Mouse (Mus musculus): Measurements from ENCODE around the gene D17H6S53E. TPM values are rescaled to one million over a fixed set of nuclear protein-coding genes. Genes with fewer than 3 reads are reported as not detected.
A peak's percentile ranks its signal among the peaks of the same experiment; 100 is the strongest.

Gene D17H6S53E
- 10 to 100 TPM; 27.0 to 27.3 TPM for total RNA-seq (2021)

- DNase-seq (ENCODE audit: extremely low spot score in 1 of 2, low spot score in 1 of 2): peak; percentile 56 to 60
These were observed at the start of gene D17H6S53E for GRCm38 (mm10) chr17:35126206-35126611. Gene D17H6S53E (plus strand): TSS chr17:35126373.

- no peak for DNase-seq (ENCODE audit: extremely low spot score in 1 of 2, low spot score in 1 of 2)
These were observed 49.5 kb upstream of the D17H6S53E start, which contains the start of gene Ly6g6e for GRCm38 (mm10) chr17:35076507-35077176. Gene Ly6g6e (plus strand): TSS chr17:35076902.

- no peak for DNase-seq (ENCODE audit: extremely low spot score in 1 of 2, low spot score in 1 of 2)
These were observed 48.9 kb upstream of the D17H6S53E start for GRCm38 (mm10) chr17:35077285-35077684.

- DNase-seq (ENCODE audit: extremely low spot score in 1 of 2, low spot score in 1 of 2): no peak
These were observed 48.4 kb upstream of the D17H6S53E start, which contains the start of gene Ly6g6d for GRCm38 (mm10) chr17:35077786-35078233. Gene Ly6g6d (minus strand): TSS chr17:35078065.

- DNase-seq (ENCODE audit: extremely low spot score in 1 of 2, low spot score in 1 of 2): no peak
These were observed 46.4 kb upstream of the D17H6S53E start for GRCm38 (mm10) chr17:35079778-35080177.

- DNase-seq (ENCODE audit: extremely low spot score in 1 of 2, low spot score in 1 of 2): no peak
These were observed 45.9 kb upstream of the D17H6S53E start for GRCm38 (mm10) chr17:35080248-35080647.

- no peak for DNase-seq (ENCODE audit: extremely low spot score in 1 of 2, low spot score in 1 of 2)
These were observed 45.5 kb upstream of the D17H6S53E start for GRCm38 (mm10) chr17:35080710-35081109.

GRCm38 (mm10) chr17:35082841-35083576 lies 43.2 kb upstream of the D17H6S53E start:
- no peak for DNase-seq (ENCODE audit: extremely low spot score in 1 of 2, low spot score in 1 of 2)

- no peak for DNase-seq (ENCODE audit: extremely low spot score in 1 of 2, low spot score in 1 of 2)
These were observed 42.2 kb upstream of the D17H6S53E start for GRCm38 (mm10) chr17:35083929-35084497.

- DNase-seq (ENCODE audit: extremely low spot score in 1 of 2, low spot score in 1 of 2): no peak
These were observed 40.8 kb upstream of the D17H6S53E start, which contains the start of gene Ly6g6f for GRCm38 (mm10) chr17:35085208-35085865. Gene Ly6g6f (minus strand): TSS chr17:35085610.

- no peak for DNase-seq (ENCODE audit: extremely low spot score in 1 of 2, low spot score in 1 of 2)
These were observed 38.0 kb upstream of the D17H6S53E start for GRCm38 (mm10) chr17:35088151-35088550.

GRCm38 (mm10) chr17:35088825-35089644 lies 37.1 kb upstream of the D17H6S53E start, which contains the start of gene Abhd16a:
Gene Abhd16a (plus strand): TSS chr17:35089263.
- DNase-seq (ENCODE audit: extremely low spot score in 1 of 2, low spot score in 1 of 2): peak; percentile 86 to 94

- no peak for DNase-seq (ENCODE audit: extremely low spot score in 1 of 2, low spot score in 1 of 2)
These were observed 35.8 kb upstream of the D17H6S53E start for GRCm38 (mm10) chr17:35090166-35090932.

- no peak for DNase-seq (ENCODE audit: extremely low spot score in 1 of 2, low spot score in 1 of 2)
These were observed 33.6 kb upstream of the D17H6S53E start for GRCm38 (mm10) chr17:35092403-35093198.

GRCm38 (mm10) chr17:35094475-35095365 lies 31.5 kb upstream of the D17H6S53E start:
- DNase-seq (ENCODE audit: extremely low spot score in 1 of 2, low spot score in 1 of 2): no peak

GRCm38 (mm10) chr17:35096597-35096996 lies 29.6 kb upstream of the D17H6S53E start:
- DNase-seq (ENCODE audit: extremely low spot score in 1 of 2, low spot score in 1 of 2): no peak

GRCm38 (mm10) chr17:35097164-35097655 lies 29.0 kb upstream of the D17H6S53E start:
- no peak for DNase-seq (ENCODE audit: extremely low spot score in 1 of 2, low spot score in 1 of 2)
